Mouse (Mus musculus): Measurements from ENCODE around the gene Fbxl3.

Fbxl3 gene

DNA sequence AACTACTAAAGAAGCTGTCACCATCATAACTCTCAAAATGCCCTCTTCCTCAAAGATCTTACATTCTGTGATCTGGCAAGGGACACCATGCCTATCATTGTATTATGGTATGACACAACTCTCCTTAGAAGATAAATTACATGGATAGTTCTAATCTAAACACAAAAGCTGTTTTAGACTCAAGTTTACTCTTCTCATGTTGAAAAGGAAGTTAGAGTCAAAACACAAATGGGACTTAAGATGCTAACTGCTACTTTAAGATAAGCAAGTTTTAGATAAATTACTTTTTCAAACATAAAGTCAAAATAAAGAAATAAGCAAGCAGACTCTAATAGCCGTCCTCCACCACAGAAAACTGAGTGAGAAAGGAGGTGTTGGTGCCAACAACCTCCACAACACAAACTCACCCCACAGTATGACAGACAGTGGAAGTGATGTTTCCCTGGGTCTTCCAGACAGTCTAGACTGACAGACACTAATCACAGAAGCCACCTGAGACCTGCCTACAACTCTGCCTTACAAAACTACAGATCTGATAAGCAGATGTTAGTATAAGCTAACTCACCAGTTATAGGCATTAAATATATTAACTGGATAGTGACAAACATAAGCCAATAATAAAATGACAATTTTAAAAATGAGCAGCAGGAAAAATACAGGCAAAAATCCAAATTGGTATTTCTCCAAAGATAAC, 13.4 kb downstream of the Fbxl3 start:
- no peak for DNase-seq (ENCODE audit: low read depth, low spot score)

GRCm38 (mm10) chr14:103079209-103079977, 20.0 kb downstream of the Fbxl3 start:
- no peak for DNase-seq (ENCODE audit: low read depth, low spot score)

GRCm38 (mm10) chr14:103078006-103078912, 21.1 kb downstream of the Fbxl3 start:
- no peak for DNase-seq (ENCODE audit: low read depth, low spot score)

GRCm38 (mm10) chr14:103077272-103078005, 21.9 kb downstream of the Fbxl3 start:
- no peak for DNase-seq (ENCODE audit: low read depth, low spot score)

DNA sequence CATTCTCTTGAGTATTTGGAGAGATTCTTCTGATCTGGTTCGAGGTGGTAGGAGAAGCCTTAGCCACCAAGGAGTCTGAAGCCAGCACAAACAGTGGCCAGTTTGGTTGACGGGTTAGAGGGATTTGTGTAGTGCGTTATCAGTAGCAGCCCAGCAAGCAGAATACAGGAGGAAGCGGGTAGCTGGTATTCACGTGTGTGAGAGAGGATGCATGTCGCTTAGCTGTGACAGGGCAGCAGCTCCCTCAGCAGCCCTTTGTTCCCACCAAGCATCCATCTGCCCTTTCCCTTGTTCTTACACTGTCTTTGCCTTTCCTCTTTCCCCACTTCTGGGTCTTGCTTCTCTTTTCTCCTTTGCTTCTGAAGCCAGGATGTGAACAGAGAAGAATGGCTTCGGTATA, 24.2 kb downstream of the Fbxl3 start:
- no peak for DNase-seq (ENCODE audit: low read depth, low spot score)

- no peak for DNase-seq (ENCODE audit: low read depth, low spot score)
Measured at GRCm38 (mm10) chr14:103073825-103074224, 25.5 kb downstream of the Fbxl3 start.

DNA sequence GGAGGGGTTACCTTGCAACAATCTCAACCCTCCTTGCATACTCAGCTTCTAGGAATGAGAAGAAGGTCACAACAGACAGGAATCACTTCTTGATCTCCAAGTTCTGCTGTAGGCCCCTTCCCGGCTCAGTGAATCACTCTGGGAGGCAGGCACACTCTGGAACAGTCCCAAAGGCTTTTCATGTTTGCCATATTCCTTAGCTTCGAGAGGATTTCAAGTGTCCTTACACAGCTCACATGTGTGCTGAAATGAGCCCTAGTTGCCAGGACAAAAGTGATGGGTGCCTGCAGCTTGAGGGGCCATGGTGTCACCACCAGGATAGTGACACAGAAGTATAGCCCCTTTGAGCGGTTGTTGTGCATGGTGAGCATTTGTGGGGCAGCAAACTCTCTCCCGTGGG, 26.6 kb downstream of the Fbxl3 start:
- no peak for DNase-seq (ENCODE audit: low read depth, low spot score)

- no peak for DNase-seq (ENCODE audit: low read depth, low spot score)
Measured at GRCm38 (mm10) chr14:103071471-103071870, 27.9 kb downstream of the Fbxl3 start.

DNA sequence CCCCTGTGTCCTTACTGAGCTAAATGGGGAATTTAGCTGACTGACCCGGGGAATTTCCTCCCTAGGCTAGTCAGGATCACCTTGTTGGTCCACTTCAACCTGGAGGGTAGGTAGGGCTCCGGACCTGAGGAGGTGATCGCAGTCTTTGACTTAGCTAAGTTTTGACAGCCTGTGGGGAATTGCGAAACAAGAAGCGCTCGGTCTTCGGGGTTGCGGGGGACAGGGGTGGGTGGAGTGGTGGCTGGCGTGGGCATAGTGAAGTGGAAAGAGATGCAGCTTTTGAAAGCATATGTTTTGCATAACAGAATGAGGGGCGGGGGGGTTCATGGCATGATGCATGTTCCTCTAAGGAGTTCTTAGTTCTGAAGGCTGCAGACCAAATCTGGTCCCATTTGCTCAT, 28.6 kb downstream of the Fbxl3 start:
- DNase-seq (ENCODE audit: low read depth, low spot score) = no peak

- DNase-seq (ENCODE audit: low read depth, low spot score) = peak; percentile 95
Measured at GRCm38 (mm10) chr14:103069864-103070611, 29.3 kb downstream of the Fbxl3 start, which contains the start of gene Cln5. Gene Cln5, plus strand, starts transcription at chr14:103070216.

- DNase-seq (ENCODE audit: low read depth, low spot score) = no peak
Measured at GRCm38 (mm10) chr14:103069465-103069863, 29.9 kb downstream of the Fbxl3 start.

GRCm38 (mm10) chr14:103065294-103066167, 33.8 kb downstream of the Fbxl3 start:
- DNase-seq (ENCODE audit: low read depth, low spot score) = peak; percentile 40

DNA sequence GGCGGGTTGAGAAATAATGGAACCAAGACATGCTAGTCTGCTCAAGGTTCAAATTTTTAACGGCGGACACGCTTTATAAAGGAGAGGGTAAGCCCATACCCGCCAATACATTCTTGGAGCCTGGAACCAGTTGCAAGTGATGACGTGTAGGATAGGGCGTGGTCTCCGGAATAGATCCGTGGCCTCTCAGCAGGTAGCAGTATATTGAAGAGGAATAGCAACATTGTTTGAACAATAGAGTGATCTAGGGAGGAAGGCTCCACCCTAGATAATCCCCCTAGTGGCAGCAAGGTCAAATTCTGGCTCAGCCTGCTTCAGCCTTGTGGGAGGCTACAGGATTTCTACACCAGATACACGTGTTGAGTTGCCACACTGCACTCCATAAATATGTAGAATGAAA, 39.9 kb downstream of the Fbxl3 start:
- no peak for DNase-seq (ENCODE audit: low read depth, low spot score)

- no peak for DNase-seq (ENCODE audit: low read depth, low spot score)
Measured at GRCm38 (mm10) chr14:103058998-103059397, 40.4 kb downstream of the Fbxl3 start.

- DNase-seq (ENCODE audit: low read depth, low spot score) = no peak
Measured at GRCm38 (mm10) chr14:103056601-103057000, 42.8 kb downstream of the Fbxl3 start.

- no peak for DNase-seq (ENCODE audit: low read depth, low spot score)
Measured at GRCm38 (mm10) chr14:103054731-103055130, 44.6 kb downstream of the Fbxl3 start.

GRCm38 (mm10) chr14:103051159-103051769, 48.1 kb downstream of the Fbxl3 start:
- DNase-seq (ENCODE audit: low read depth, low spot score) = peak; percentile 52

GRCm38 (mm10) chr14:103048292-103049086, 50.9 kb downstream of the Fbxl3 start:
- DNase-seq (ENCODE audit: low read depth, low spot score) = no peak

Measured in skeletal muscle tissue, adult 2 months (tissue).